Mouse (Mus musculus): Measurements from ENCODE around the gene Pdzk1. TPM values are rescaled to one million over a fixed set of nuclear protein-coding genes. Genes with fewer than 3 reads are reported as not detected.

The Pdzk1 gene
- not detected for total RNA-seq (2023)

DNA sequence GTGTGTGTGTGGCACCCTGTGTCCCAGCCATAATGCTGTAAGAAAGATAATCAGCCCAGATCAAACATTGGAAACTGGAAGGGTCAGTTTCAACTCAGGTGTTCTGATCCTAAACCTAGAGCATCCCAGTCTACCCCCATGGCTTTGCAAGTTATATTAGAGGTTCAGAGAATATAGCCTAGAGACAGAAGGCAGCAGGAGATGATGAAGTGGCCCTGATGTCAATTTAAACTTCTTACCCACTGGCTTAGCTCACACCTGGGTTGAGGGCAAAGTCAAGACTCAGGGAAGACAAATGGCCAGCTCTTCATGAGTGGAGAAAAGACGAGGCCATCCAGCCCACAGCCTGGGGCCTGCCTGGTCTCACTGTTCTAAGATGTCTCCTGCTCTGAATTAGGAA is at the start of gene Pdzk1, which contains the start of gene Cd160:
Gene Pdzk1 (plus strand): TSS at position 301 of the 400 bp plus-strand sequence.
Gene Cd160 (minus strand): TSS at position 368 of the 400 bp plus-strand sequence.

DNA sequence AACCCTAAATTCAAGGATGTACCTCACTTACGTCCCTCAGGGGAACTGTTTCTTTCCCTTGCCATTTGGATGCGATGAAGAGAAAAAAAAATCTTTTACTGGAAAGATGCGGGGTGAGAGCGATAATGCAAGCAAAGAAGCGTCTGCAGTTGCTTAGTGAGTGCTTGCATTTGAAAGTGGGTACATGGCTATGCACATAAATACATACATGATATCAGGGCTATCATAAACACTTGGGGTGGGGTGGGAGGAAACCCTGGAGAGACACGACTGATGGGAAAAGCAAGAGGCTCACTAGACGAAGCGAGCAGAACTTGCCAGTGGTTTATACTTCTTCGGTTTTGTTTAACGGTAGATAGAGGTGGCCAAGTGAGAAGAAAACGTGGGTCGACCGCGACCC is 75.3 kb downstream of the Pdzk1 start, which contains the start of gene Gja5:
Gene Gja5 (plus strand): TSS at position 301 of the 400 bp plus-strand sequence.

DNA sequence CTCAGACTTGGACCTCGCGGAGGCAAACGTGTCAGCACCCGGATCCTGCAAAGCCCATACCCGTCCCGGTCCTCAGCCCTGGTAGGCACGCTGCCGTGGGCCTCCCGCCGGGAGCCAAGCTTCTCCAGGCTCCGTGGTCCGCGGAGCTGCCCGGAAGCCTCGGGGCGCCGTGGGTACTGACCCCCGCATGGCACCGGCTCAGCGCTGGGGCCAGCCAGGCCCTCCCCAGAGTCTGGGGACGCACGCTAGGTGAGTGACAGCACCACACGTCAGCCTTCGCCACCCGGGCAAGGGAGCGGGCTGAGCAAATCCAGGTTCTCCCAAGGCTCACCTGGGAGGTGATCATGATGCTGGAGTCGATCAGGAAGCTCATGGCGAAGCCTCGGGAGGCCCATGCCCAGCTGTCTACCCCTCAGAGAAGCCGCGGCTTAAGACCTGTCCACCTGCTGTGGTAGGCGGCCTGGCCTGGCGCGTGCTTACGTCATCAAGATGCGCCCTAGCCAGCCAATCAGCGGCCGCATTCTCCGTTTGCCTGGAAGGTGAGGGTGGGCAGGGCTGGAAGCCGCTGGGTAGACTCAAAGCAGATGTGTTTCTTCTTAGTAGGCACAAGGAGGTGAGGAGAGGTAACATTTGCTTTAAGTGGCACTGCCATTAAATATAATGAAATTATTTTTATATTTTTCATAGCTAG is 75.9 kb downstream of the Pdzk1 start, which contains the start of gene Gpr89:
Gene Gpr89 (minus strand): TSS at position 496 of the 691 bp plus-strand sequence.

Other genes with a start within 250 kb of the Pdzk1 start
- 10 to 100 TPM; 14.2 to 18.0 TPM for gene Polr3gl, start 235.1 kb upstream of the Pdzk1 start, total RNA-seq (2023)
- gene Ankrd34a, start 232.6 kb upstream of the Pdzk1 start, total RNA-seq (2023): not detected
- gene Lix1l, start 228.1 kb upstream of the Pdzk1 start, total RNA-seq (2023): under 1 TPM; 0.68 to 0.73 TPM
- gene Rbm8a, start 199.4 kb upstream of the Pdzk1 start, total RNA-seq (2023): 10 to 100 TPM; 49.4 to 49.5 TPM
- 10 to 100 TPM; 12.7 to 14.2 TPM for gene Pex11b, start 193.9 kb upstream of the Pdzk1 start, total RNA-seq (2023)
- gene Gm42957, start 193.8 kb upstream of the Pdzk1 start, total RNA-seq (2023): not detected
- gene Itga10, start 183.7 kb upstream of the Pdzk1 start, total RNA-seq (2023): 1 to 10 TPM in 1 of 2 experiments, under 1 TPM in 1; 0.79 to 1.4 TPM
- not detected for gene Ankrd35, start 159.2 kb upstream of the Pdzk1 start, total RNA-seq (2023)
- gene Pias3, start 132.9 kb upstream of the Pdzk1 start, total RNA-seq (2023): 10 to 100 TPM; 38.3 to 43.9 TPM
- 1 to 10 TPM; 1.1 TPM for gene Nudt17, start 120.7 kb upstream of the Pdzk1 start, total RNA-seq (2023)
- 10 to 100 TPM; 38.8 to 41.8 TPM for gene Polr3c, start 101.7 kb upstream of the Pdzk1 start, total RNA-seq (2023)
- gene Rnf115, start 101.6 kb upstream of the Pdzk1 start, total RNA-seq (2023): 10 to 100 TPM; 62.1 to 65.0 TPM
- gene Cd160, start 67 bp downstream of the Pdzk1 start, total RNA-seq (2023): not detected
- gene Gja5, start 75.4 kb downstream of the Pdzk1 start, total RNA-seq (2023): under 1 TPM; 0.13 to 0.93 TPM
- 10 to 100 TPM; 10.8 TPM for gene Gpr89, start 76.1 kb downstream of the Pdzk1 start, total RNA-seq (2023)
- gene Gja8, start 96.7 kb downstream of the Pdzk1 start, total RNA-seq (2023): not detected